Mouse (Mus musculus) bone marrow, adult 2 months (tissue): ENCODE data around the gene Timm13.

Experiments used
- CTCF ChIP-seq: fragments of 200-500 bp; IDR thresholded peaks from 2 replicates; pipeline ENCODE4 v1.5.1; 2011; ENCODE audit warnings: low read length, control low read depth; ENCODE audit not compliant: control insufficient read depth, insufficient read depth
- POLR2A ChIP-seq: fragments of 200-500 bp; IDR thresholded peaks from 2 replicates; pipeline ENCODE4 v1.6.1; 2011; ENCODE audit warnings: low read depth, mild to moderate bottlenecking, control low read depth, low read length, borderline replicate concordance; ENCODE audit not compliant: control insufficient read depth

- TF ChIP-seq CTCF (no peak), POLR2A (no peak)
Observed at GRCm38 (mm10) chr10:80938831-80939550, 38.2 kb upstream of the Timm13 start.
